Mouse (Mus musculus) adipocyte (in vitro differentiated cells): Measurements from ENCODE around the gene Pygb.

ENCODE experiments used
- DNase-seq: peaks from one replicate; pipeline ENCODE4 v3.0.0-alpha.2; 2016; ENCODE audit warnings: low spot score

Pygb gene

DNA sequence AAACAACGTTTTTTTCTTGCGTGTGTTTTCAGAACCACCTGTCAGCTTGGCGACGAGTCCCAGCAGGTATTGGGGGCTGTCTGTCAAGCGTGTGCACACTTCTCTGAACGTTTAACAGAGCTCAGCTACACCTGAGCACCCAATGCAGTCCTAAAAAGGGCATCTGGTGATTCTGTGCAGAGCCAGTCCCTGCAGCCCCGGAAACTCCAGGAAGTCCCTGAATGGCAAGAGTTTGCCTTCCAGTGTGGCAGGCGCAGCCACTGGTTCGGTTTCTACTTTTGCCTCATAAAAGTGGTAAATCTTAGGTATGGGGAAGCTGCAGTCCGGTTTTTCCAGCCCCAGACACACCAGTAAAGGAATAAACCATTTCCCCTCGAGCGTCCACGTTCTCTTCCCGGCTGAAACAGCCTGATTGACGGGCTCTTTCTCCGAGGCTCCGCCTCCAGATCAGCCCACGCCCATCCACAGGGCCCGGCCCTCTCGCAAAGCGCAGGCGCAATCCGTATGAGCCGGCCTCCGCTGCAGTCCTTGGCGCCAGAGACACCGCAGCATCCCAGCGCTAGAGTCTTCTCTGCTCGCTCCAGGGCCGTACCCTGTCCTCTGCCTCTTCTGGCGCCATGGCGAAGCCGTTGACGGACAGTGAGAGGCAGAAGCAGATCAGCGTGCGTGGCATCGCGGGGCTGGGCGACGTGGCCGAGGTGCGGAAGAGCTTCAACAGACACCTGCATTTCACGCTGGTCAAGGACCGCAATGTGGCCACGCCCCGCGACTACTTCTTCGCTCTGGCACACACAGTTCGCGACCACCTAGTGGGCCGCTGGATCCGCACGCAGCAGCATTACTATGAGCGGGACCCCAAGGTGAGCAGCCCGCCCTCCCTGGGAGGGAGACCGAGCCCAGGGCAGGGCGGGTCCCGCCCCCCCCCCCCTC lies at the start of gene Pygb:
Gene Pygb (plus strand): TSS at position 485 of the 930 bp plus-strand sequence.
- DNase-seq = peak; percentile 95

DNA sequence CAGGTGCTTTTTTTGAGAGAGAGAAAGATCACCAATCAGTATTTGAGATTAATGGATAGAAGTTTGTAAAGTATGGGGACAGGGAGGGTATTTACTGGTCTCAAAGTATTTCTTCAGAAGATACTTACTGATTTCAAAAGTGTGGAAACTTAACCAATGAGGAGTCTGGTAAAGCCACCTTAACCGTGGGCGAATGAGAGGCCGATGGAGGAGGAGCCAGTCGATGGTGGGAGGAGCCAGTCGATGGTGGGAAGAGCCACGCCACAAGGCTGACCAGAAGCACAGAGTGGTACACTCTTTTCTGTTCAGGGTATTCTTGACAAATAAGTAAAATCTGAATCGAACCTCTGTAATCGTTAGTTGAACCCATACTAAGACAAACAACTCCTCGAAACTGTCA lies 48.7 kb upstream of the Pygb start:
- DNase-seq = no peak

DNA sequence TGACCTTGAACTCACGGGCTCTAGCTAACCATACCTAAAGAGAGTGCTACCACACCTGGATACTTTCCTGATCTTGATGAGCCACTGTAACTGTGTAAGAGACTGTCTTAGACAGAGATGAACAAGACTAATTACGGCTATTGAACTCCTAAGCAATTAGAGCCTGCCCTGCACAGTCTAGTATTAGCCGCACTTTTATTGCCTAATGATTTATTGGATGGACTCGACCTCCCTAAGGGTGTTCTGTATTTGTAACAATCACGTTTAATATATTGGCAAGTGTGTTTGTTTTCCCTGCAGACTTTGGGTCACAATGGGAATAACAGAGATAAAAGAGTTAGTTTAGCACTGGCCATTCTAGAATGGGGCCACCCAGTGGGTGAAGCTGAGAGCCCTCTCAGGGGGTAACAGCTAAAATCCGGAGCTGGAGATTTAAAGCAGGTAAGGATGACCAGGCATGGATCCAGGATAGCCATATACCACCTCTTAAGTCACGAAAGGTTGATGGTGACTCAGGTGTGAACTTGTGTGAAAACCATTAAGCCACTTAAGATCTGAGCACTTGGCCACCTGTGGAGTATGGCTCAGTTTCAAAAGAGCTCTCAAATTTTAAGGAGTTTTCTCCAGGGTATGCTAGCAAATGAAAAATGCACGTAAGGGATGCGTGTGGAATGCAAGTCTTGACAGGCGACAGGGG lies 46.2 kb upstream of the Pygb start:
- DNase-seq = no peak

DNA sequence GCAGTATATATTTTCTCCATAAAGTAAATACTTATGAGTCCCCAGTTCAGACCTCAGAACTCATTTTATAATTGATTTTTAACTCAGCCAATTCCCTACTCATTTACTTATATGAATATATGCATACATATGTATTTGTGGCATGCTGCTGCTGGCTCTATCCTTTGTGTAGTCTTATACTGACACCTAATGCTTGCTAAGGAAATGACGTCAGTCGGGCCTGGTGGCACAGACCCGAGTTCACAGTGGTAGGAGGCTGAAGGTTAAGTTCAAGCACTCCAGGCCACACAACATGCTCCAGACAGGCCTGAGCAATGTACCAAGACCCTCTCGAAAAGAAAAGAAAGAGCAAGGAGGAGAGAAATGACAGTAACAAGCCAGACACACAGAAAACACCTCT lies 45.1 kb upstream of the Pygb start:
- DNase-seq = peak; percentile 65

DNA sequence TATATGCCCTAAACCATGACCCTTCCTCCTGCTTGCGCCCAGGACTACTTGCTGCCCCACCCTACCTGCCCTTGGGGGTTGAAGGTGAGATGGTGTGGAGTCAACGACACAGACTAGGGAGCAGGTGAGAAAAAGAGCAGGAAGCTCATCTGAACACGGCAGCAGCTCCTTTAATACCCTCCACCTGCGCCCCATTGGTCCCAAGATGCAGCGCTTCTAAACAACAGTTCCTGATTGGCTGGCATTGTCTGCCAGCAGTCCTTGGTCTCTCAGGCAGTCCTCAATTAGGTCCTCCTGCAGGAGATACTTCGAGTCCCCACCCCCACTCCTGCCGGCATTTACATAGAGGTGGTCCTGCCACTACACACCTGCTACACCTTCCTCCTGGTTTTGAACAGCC lies 41.5 kb upstream of the Pygb start:
- DNase-seq = no peak

DNA sequence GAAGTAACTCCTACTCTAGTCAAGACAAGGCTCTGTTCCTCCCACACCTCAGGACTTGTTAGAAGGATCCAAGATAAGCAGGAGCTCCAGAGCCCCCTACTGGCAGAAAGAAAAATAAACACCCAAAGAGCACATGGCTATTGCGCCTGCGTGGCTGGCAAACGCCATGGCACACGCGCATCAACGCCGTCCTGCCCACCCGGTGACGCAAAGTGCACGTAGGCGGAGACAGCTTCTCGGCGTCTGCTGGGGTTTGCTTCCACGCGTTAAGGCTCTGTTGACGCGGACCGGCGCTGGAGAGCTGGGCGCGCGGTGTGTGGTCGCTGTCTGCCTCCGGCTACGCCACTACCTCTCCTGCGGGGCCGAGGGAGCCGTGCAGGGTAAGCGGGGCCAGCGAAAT lies 37.7 kb upstream of the Pygb start, which contains the start of gene Entpd6:
Gene Entpd6 (plus strand): TSS at position 189 of the 400 bp plus-strand sequence.
- peak; percentile 98 for DNase-seq

DNA sequence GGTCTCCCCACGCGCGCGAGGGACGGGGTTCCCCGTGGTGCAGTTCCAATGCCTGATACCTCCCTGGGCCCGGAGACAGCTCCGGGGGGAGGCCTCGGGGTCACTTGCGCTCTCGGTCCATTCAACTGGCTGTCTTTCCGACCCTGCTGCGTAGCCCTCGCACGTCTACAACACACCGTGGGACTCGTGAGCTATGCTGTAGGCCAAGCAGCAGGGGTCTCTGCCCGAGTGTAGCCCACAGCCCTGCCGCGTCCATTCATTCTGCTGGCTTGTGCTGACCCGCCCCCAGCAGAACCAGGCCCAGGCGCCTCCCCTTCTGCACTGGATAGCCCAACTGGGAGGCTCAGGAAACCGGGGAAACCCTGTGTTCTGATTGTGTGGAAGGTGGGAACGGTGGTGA lies 37.3 kb upstream of the Pygb start:
- DNase-seq = no peak

DNA sequence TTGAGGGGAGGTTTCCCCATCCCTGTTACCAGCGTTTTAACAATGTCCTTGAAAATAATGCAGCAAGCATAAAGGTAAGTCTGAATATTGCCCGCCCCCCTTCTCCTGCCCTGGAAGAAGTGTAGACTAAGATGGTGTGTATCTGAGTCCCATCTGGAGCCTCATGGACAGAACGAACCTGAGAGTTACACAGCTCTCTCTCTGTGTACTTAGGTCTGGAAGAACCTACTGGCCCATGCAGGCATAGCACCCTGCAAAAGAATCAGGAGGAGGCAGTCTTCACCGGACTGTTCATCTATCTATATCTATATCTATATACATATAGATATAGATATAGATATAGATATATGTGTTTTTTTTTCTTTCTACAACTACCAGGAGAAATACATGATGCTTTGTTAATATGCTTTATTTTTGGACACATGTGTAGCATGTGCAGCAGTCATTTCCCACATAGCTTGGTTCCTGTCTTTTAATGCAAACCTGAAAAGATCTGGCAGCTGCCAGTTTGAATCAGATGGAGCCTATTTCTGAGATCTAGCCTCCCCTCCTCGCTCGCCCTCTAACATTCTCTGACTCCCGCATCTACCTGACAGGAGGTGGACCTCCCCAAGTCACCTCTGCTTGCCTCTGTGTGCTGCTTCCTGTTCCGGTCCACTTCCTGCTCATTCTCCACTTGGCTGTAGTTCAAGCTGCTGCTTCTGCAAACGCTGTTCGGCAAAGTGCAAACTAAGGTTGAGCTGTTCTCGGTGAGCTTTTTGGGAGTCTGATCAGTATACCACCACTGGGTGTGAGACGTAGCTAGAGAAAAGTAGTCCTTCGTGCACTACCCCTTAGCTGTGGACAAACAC lies 36.2 kb upstream of the Pygb start:
- DNase-seq = peak; percentile 25

DNA sequence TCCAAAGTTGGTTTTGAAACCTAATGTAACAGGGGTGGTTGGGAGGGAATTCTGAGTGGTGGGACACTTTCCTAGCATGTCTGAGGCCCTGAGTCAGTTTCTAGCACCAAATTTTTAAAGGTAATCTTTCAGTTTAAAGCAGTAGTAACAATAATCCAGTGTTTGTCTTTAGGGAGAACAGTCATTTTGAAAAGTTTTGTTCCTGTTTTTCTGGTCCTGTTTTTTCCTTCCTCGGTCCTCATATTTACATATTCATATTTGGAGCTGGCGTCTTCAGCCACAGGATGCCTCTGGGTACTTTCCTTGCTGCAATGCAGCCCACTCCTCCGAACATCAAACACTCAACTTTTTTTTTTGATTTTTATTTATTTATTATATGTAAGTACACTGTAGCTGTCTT lies 31.5 kb upstream of the Pygb start:
- DNase-seq = no peak

DNA sequence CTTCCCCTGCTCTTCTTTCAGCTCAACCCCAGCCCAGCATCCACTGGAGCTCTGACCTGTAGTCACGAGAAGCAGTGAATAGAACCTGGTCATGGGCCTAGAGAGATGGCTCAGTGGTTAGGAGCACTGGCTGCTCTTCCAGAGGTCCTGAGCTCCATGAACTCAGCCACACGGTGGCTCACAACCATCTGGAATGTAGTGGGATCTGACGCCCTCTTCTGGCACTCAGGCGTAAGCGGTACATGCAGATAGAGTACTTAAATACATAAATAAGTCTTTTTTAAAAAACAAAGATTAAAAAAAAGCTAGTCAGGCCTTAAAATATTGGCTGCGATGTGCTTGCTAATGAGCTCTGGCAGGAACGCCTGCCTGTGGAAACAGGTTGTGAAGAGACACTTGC lies 25.1 kb upstream of the Pygb start:
- DNase-seq = no peak

DNA sequence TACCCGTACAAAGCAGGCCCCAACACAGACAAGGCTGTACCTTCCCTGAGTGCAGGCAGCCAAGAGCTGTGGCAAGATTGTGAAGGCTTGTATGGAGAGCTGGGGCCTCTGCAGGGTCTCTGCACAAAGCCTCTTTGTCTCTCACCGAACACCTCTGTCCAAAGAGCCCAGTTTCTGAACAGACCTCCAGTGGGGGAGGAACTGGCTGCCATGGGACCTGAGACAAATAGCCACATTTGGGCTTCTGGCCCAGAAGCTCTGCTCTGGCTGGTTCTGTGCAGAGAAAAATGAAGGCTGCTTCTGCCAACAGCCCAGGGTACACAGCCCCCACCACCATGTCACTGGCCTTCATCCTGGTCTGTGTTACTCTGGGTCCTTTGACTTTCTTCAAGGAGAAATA lies 20.9 kb upstream of the Pygb start:
- DNase-seq = peak; percentile 86

DNA sequence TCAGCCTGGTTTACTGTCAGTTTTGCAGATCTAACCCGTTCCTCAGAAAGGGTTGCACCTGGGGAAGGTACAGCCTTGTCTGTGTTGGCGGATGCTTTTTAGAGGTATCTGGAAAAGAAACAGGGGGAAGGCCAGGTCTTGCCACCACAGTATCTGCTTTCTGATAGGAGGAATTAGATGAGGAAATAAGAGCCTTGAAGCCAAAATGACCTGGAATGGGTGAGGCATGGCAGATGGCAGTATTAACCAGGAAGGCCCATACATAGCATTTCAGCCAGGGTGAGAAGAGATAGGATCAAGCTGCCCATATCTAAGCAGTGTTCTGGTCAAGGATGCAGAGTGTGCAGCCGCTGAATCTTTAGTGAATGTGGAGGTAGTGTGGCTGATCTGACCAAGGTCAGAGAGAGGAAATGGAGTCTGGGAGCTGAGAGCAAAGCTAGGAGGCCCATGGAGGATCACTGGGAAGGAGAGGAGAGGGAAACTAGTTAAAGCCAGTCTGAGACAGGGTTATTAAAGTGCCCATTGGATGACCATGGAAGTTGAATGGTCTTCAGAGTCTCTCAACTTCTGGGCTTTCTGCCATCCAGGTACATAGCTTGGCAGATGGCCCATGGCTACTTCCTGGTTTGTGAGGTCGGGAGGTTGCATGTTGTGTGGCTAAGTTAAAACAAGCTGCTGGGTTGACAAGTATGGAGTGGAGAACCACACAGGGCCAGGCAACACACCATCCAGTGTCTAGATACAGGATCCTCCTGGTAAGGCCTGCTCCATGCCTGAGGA lies 20.3 kb upstream of the Pygb start:
- no peak for DNase-seq

DNA sequence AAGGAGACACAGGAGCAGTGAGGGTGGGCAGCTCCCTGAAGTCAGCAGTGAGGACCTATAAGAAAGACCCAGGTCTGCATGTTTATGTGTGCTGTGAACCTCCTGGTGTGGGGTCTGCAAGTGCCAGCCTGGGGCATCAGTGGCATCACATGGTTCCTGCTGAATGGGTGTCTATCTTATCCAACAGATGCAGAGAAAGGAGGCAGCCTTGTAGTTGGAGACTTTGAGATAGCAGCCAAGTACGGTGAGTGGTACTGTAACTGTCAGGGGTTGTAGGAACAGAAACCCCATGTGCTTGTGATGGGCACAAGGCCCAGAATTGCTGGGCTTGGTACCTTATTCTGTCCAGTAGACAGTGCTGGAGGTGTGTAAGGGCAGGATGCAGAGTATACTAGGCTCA lies 17.9 kb upstream of the Pygb start:
- no peak for DNase-seq

DNA sequence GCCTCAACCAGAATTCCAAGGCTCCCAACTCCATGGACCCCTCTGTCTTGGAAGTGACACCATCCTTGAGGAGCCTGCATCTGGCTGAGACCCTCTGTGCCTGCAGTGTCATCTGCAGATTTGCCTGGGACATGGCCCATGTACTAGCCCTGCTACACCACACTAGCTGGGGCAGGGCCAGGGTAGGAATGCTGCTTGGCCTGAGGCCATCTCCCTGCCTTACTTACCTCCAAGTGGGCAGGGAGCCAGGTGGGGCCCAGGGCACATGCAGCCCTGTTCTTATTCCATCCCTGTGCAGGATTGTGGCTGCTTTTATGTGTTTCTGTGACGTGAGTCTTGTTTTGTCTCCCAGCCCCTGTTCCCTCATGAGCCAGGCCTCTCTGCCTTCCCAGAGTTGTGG lies 15.8 kb upstream of the Pygb start:
- DNase-seq = peak; percentile 90

DNA sequence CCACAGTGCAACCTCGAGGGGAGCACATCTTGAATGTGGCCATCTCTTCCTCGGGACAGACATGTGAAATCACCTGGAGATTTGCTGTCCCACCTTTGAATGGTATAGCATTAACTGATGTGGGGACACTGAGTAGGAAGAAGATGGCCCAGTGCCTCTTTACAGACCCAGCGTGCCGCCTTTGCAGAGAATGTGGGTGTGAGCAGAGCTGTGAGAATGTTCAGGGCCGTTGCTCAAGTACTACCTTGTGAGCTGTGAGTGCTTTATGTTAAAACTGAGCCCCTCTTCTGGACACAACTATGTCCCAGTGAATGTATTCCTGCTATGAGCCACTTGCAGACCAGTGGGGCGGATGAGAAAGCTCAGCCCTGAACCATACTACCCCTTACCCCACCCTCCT lies 15.4 kb upstream of the Pygb start:
- DNase-seq = no peak

DNA sequence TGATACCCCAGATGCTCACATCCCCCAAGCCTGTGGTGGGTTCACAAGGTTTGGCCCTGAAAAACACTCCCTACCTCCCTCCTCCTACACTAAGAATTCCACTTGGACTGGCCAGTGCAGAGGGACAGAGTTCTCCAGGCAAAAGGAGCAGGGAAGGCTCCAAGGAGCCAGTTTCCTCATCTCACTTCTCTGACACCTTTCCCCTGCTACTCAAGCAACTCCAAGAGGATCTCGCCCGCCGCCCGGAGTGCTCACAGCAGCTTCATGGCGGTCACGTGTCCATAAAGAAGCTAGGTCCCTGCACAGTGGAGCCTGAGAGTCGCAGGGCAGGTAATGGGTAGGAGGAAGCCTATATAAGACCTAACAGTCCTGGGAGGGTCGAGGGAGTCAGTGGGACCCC lies 14.5 kb upstream of the Pygb start:
- peak; percentile 89 for DNase-seq

DNA sequence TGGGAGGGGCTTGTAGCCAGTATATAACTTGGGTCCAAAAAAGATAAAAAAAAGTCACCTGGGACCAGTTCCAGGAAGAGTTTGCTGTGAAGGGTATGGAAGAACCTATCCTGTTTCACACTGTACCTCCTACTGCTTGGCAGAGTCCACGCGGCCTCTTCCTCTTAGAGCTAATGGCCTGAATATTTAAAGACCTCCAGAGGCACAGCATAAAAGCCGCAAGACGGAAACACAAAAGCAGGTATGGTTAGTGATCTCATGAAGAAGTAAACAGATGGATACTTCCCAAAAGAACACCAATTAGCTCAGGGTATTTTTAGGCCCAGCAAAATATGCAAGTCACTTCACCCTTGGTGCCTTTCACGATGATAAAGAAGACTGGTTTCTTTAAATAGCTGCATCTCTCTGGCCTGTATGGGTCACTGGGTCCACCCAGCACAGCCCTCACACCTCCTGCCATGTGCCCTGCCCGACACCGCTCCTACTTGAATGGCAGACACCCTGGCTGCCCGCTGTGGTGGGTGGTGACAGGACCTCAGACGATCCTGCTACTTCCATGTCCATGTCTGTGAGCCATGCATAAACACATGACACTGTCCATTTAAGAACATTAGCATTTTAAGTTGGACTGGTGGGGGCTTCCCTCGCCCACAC lies 13.9 kb upstream of the Pygb start:
- peak; percentile 39 for DNase-seq

DNA sequence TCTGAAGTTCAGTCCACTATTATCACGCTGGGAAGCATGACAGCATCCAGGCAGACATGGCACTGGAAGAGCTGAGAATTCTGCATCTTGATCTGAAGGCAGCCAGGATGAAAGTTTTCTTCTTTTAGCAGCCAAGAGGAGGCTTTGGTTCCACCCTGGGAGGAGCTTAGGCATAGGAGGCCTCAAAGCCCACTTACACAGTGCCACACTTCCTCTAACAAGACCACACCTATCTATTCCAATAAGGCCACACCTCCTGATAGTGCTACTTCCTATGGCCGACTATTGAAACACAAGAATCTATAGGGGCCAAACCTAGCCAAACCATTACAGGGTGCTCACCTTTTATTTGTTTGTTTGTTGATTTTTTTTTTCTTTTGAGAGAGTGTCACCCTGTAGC lies 3.7 kb upstream of the Pygb start:
- DNase-seq = no peak

DNA sequence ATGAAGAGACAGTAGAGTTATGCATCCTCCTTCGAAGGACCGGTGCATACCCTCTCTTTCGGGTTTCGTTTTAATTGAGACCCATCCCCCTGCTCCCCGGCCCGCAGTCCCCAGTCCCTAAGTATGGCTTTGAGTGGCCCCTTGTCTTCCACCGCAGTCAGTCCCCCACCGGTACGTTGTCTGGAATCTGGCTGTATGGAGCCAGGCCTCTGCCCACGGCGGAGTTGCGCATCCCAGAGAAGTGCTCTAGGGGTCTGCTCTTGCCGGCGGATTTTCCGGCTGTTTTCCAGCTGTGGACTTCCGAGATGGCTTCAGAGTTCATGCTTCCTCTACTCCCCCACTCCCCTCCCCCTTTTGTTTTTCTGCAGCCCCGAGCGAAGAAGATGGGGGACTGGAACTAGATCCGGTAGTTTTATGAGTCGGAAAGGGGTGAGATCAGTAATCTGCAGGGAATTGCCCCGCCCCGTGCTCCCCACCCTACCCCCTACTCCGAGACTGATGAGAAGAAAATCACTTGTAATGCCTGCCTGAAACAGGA lies 768 bp downstream of the Pygb start:
- no peak for DNase-seq

DNA sequence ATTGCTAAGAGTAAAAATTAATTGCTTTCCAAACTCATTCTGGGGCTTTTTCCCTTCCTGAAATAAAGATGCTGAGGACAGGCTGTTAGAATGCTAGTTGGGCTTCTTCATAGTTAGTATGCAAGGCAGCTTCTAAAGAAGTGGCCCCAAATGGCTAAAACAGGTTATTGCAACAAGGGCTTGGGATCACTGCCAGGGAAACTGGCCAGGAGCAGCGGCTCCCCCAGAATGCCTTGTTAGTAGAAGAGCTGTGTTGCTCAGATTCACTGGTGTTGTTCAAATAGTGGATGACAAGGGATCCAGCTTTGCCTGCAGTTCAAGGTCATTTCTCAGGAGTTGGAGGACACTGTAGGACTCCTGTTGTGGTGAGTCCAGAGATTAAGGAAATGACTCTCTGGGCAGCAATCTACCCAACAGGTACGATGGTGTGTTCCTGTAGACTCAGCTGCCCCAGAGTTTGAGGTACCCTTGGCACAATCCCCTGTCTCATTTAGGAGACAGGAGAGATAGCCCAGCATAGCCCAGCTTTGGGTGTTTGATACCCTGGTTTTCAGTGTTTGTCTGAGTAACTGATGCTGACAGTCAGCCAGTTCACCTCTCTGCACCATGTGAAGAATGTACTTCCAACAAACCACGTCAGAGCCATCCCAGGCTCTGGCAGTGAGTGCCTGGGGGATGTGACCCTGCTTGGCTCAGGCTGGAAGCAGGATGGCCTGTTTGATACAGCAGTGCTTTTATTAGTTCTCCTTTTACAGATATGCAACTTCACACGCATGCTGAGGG lies 2.4 kb downstream of the Pygb start:
- DNase-seq = peak; percentile 84
